Mouse (Mus musculus) testis, adult 2 months (tissue): Measurements from ENCODE around the gene Smarca4. TPM values are rescaled to one million over a fixed set of nuclear protein-coding genes. Genes with fewer than 3 reads are reported as not detected.

ENCODE experiments used
- H3K27ac ChIP-seq: fragments of 200-500 bp; 2 replicates; pipeline ENCODE4 v1.5.1; 2012; ENCODE audit warnings: low read depth, low read length; ENCODE audit not compliant: control insufficient read depth, insufficient read depth
- H3K27me3 ChIP-seq: fragments of 200-500 bp; 2 replicates; pipeline ENCODE4 v1.6.1; 2012; ENCODE audit warnings: mild to moderate bottlenecking, low read length, moderate library complexity; ENCODE audit not compliant: control insufficient read depth, insufficient read depth
- H3K36me3 ChIP-seq: fragments of 200-500 bp; 2 replicates; pipeline ENCODE4 v1.6.1; 2012; ENCODE audit warnings: mild to moderate bottlenecking, low read length; ENCODE audit not compliant: control insufficient read depth, insufficient read depth
- H3K4me1 ChIP-seq: fragments of 200-500 bp; 2 replicates; pipeline ENCODE4 v1.6.1; 2012; ENCODE audit warnings: low read length; ENCODE audit not compliant: control insufficient read depth, insufficient read depth
- H3K4me3 ChIP-seq: fragments of 200-500 bp; 2 replicates; pipeline ENCODE4 v1.5.1; 2012; ENCODE audit warnings: low read depth, mild to moderate bottlenecking, low read length, moderate library complexity, mixed read lengths; ENCODE audit not compliant: control insufficient read depth
- CTCF ChIP-seq: fragments of 200-500 bp; IDR thresholded peaks from 2 replicates; pipeline ENCODE4 v1.5.1; 2012; ENCODE audit warnings: low read depth, mild to moderate bottlenecking, inconsistent platforms, low read length, moderate library complexity; ENCODE audit not compliant: control insufficient read depth, insufficient read depth, insufficient replicate concordance
- POLR2A ChIP-seq: fragments of 200-500 bp; IDR thresholded peaks from 2 replicates; pipeline ENCODE4 v1.6.1; 2012; ENCODE audit warnings: low read depth, mild to moderate bottlenecking, inconsistent platforms, low read length, moderate library complexity; ENCODE audit not compliant: control insufficient read depth
- polyA plus RNA-seq: library from polyadenylated mRNA; depleted of rRNA; stranded (reverse); fragments of >200 nt; gene quantifications from 2 replicates; pipeline ENCODE4 v1.2.3, GENCODE M21; 2012

Smarca4 gene
- polyA plus RNA-seq, 1 experiment = 44.4 TPM

GRCm38 (mm10) chr9:21601722-21602399, 14.1 kb upstream of the Smarca4 start:
- H3K4me3 ChIP-seq = no peak overlapping the region
- no peak overlapping the region for H3K27ac ChIP-seq
- H3K4me1 ChIP-seq = no peaks in the 10 kb centered on the region
- H3K27me3 ChIP-seq = no peaks in the 10 kb centered on the region
- TF ChIP-seq POLR2A (no peak), CTCF (peak; percentile 51; the same call in 1 of the 2 replicates)
- no peaks in the 10 kb centered on the region for H3K36me3 ChIP-seq

- Histone ChIP-seq H3K27me3 (no peaks in the 10 kb centered on the region), H3K36me3 (no peaks in the 10 kb centered on the region), H3K4me1 (no peaks in the 10 kb centered on the region), H3K4me3 (no peak overlapping the region), H3K27ac (no peak overlapping the region)
- TF ChIP-seq CTCF (no peak), POLR2A (no peak)
These were observed 11.8 kb upstream of the Smarca4 start for GRCm38 (mm10) chr9:21604119-21604518.

DNA sequence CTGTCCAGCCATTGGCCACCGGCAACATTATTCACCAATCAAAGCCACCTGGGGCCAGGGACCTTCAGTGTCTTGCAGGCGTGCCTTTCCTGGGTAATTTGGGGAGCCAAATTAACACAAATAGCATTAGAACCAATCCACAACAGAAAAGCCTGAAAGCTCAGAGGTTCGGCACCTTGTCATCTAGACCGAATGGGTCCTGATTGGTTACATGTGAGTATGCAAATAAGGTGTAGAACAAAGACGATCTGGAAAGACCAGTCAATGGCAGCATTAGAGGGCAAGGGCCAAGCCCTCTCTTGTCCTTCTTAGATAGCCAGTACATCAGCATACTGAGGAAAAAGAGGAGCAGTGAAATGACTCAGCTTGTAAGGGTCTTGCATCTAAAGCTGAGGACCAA, 10.1 kb upstream of the Smarca4 start:
- no peak for TF ChIP-seq CTCF
- no peak for TF ChIP-seq POLR2A
- H3K27ac ChIP-seq = no peak overlapping the region

DNA sequence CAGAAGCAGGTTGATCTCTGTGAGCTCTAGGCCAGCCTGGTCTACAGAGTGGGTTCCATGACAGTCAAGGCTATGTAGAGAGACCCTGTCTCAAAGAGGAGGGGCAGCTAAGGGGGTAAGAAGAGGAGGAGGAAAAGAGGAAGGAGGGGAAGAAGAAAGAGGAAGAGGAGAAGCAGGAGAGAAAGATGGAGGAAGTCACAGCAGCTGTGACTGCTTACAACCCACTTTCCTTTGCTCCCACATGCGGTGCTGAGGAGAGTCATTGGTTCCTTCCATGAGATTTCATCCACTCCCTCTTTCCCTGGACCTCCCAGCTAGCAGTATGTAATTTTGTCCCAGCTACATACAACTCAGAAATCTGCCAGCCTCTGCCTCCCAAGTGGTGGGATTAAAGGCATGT, 9.3 kb upstream of the Smarca4 start:
- Histone ChIP-seq H3K27ac (no peak overlapping the region), H3K36me3 (no peaks in the 10 kb centered on the region), H3K4me3 (no peak overlapping the region), H3K4me1 (no peaks in the 10 kb centered on the region), H3K27me3 (no peaks in the 10 kb centered on the region)
- TF ChIP-seq CTCF (no peak), POLR2A (no peak)

More for the DNA sequence above, 10.1 kb upstream of the Smarca4 start:
- H3K27me3 ChIP-seq = no peaks in the 10 kb centered on the region
- H3K4me1 ChIP-seq = no peaks in the 10 kb centered on the region
- no peak overlapping the region for H3K4me3 ChIP-seq
- H3K36me3 ChIP-seq = no peaks in the 10 kb centered on the region

- TF ChIP-seq CTCF (no peak), POLR2A (no peak)
- no peak overlapping the region for H3K27ac ChIP-seq
- H3K4me1 ChIP-seq = no peaks in the 10 kb centered on the region
- no peaks in the 10 kb centered on the region for H3K36me3 ChIP-seq
- H3K4me3 ChIP-seq = no peak overlapping the region
- no peaks in the 10 kb centered on the region for H3K27me3 ChIP-seq
These were observed 6.1 kb upstream of the Smarca4 start for GRCm38 (mm10) chr9:21609861-21610260.

DNA sequence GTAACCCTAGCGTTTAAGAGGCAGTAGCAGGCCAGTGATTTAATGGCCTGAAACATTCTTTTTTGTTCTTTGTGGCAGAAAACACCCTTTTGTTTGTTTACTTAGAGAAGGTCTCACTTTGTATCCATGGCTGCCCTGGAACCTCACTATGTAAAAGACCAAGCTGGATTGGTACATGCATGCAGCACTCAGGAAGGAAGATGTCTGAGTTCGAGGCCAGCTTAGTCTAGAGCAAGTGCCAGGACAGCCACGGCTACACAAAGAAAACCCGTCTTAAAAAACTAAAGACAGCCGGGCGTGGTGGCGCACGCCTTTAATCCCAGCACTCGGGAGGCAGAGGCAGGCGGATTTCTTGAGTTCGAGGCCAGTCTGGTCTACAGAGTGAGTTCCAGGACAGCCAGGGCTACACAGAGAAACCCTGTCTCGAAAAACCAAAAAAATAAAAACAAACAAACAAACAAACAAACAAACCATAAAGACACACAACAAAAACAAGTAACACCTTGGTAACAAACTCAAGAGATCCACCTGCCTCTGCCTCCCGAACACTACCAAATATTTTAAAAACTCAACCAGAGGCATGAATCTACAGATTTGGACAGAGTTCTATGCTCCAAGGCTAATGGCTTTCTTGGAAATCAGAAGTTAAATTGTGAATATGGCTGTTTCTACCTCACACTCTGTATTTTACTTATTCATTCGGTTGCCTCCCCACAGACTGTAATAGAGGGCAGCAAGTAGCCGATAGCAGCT, 929 bp upstream of the Smarca4 start:
- H3K4me3 ChIP-seq = peak overlapping the region; percentile 96
- H3K36me3 ChIP-seq = no peaks in the 10 kb centered on the region
- no peaks in the 10 kb centered on the region for H3K27me3 ChIP-seq
- peaks cover 8% of the 10 kb centered on the region; the same call in 1 of the 2 replicates for H3K4me1 ChIP-seq
- H3K27ac ChIP-seq = peak overlapping the region; percentile 81
- TF ChIP-seq POLR2A (no peak), CTCF (no peak)

GRCm38 (mm10) chr9:21616232-21616781, 338 bp downstream of the Smarca4 start:
- Histone ChIP-seq H3K4me1 (peaks cover 8% of the 10 kb centered on the region; the same call in 1 of the 2 replicates), H3K27me3 (no peaks in the 10 kb centered on the region), H3K27ac (peak overlapping the region; percentile 99), H3K36me3 (no peaks in the 10 kb centered on the region), H3K4me3 (peak overlapping the region; percentile 96)
- TF ChIP-seq CTCF (no peak), POLR2A (peak; percentile 51; the same call in 1 of the 2 replicates)
